Mouse (Mus musculus): ENCODE data around the gene Dync1li1. TPM values are rescaled to one million over a fixed set of nuclear protein-coding genes. Genes with fewer than 3 reads are reported as not detected.

The Dync1li1 gene
- total and polyA plus RNA-seq, 3 experiments = 38.1 to 57.0 (median 43.6) TPM

DNA sequence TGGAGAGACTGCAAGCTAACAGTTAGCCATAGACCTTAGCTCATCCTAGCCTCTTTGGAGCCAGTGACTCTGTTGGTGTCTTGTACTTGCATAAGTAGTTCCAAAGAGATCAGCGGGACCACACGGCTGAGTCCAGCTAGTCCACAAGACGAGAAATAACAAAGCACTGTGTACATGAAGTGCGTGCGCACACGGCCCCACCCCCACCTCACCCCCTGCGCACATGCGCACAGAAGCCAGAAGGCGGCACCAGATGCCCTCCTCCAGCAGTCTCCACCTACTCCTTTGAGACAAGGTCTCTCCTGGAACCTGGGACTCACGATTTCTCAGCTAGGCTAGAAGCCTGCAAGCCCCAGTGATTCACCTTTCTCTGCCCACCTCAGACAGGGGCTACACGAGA lies 24.8 kb upstream of the Dync1li1 start:
- H3K4me1 ChIP-seq (ENCODE audit: control insufficient read depth in 1 of 2, insufficient read depth in 2 of 2) = peaks cover 0 to 10% of the 10 kb centered on the region in 2 experiments; a peak in 2 of 4 replicates
- TF ChIP-seq POLR2AphosphoS2 (IDR thresholded peaks at IDR 0.05; ENCODE audit: low read depth, low read length) = no peak
- TF ChIP-seq NRF1 (IDR thresholded peaks at IDR 0.05; ENCODE audit: low read depth, low read length) = peak; percentile 29; the same call in 1 of the 2 replicates
- no peaks in the 10 kb centered on the region for H3K9me3 ChIP-seq (replicated peaks; ENCODE audit: low read length)
- dilution Hi-C loops (cut with MboI; ENCODE audit: extremely low pct_ligation_motif_present, extremely low pct_unique_long_range_greater_than_20kb, low sequenced_read_pairs) (no loop called here), in situ Hi-C loops (cut with MboI; ENCODE audit: low pct_ligation_motif_present, low pct_unique_long_range_greater_than_20kb, low sequenced_read_pairs) (no loop called here)
- H3K27me3 ChIP-seq (replicated peaks) = no peaks in the 10 kb centered on the region
- no peaks in the 10 kb centered on the region for H3K79me2 ChIP-seq (replicated peaks; ENCODE audit: control insufficient read depth, extremely low read depth, insufficient read depth, poor library complexity, severe bottlenecking)
- no peak overlapping the region for H3K4me2 ChIP-seq (ENCODE audit: insufficient read depth, low read depth, poor library complexity, severe bottlenecking)
- no peaks in the 10 kb centered on the region for H3K36me3 ChIP-seq (replicated peaks in 1 of 2; ENCODE audit: control insufficient read depth in 1 of 2, insufficient read depth in 1 of 2, low read length in 1 of 2)
- no peak for DNase-seq (ENCODE audit: extremely low read depth)
- no peak overlapping the region for H3K9ac ChIP-seq (ENCODE audit: insufficient read depth, low read depth)
- no peak overlapping the region for H3K4me3 ChIP-seq (replicated peaks in 1 of 3; ENCODE audit: low read depth in 2 of 3, low read length in 2 of 3, poor library complexity in 1 of 3)
- H3K27ac ChIP-seq (ENCODE audit: insufficient read depth, low read depth) = no peak overlapping the region

DNA sequence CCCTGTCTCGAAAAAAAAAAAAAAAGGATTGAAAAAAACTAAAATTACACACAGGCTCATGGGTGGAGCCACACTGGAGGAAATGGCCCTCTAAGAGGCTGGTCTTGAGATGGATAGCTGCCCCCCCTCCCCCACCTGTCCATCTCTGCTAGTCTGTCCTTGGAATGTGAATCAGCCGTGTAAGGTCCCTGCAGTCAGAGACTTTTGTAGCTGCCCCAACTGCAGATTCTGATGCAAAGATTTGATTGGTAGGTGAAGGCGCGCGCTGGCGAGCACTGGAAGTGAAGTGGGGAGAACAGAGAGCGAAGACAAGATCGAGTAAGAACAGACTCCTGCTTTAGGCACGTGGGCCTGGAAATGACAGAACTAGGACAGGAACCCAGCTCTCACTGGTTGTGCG lies 21.7 kb upstream of the Dync1li1 start:
- H3K9me3 ChIP-seq (replicated peaks; ENCODE audit: low read length) = peaks cover 3% of the 10 kb centered on the region
- no peaks in the 10 kb centered on the region for H3K79me2 ChIP-seq (replicated peaks; ENCODE audit: control insufficient read depth, extremely low read depth, insufficient read depth, poor library complexity, severe bottlenecking)
- no peak overlapping the region for H3K27ac ChIP-seq (ENCODE audit: insufficient read depth, low read depth)
- no peaks in the 10 kb centered on the region for H3K27me3 ChIP-seq (replicated peaks)
- no peak for DNase-seq (ENCODE audit: extremely low read depth)
- peaks cover 2 to 13% of the 10 kb centered on the region in 2 experiments; a peak in 2 of 4 replicates for H3K4me1 ChIP-seq (ENCODE audit: control insufficient read depth in 1 of 2, insufficient read depth in 2 of 2)
- dilution Hi-C loops (cut with MboI; ENCODE audit: extremely low pct_ligation_motif_present, extremely low pct_unique_long_range_greater_than_20kb, low sequenced_read_pairs) = no loop called here
- no peak for TF ChIP-seq SIN3A (IDR thresholded peaks at IDR 0.05; ENCODE audit: low read length)
- TF ChIP-seq CHD1 (IDR thresholded peaks at IDR 0.05; ENCODE audit: low read depth, low read length) = no peak
- TF ChIP-seq RCOR1 (conservative IDR thresholded peaks at IDR 0.05; ENCODE audit: low read depth, low read length) = no peak
- no peak for TF ChIP-seq NRF1 (IDR thresholded peaks at IDR 0.05; ENCODE audit: low read depth, low read length)
- TF ChIP-seq ELF1 (IDR thresholded peaks at IDR 0.05; ENCODE audit: low read depth, low read length) = no peak
- no peak for TF ChIP-seq RAD21 (IDR thresholded peaks at IDR 0.05; ENCODE audit: low read depth, low read length)
- no peak for TF ChIP-seq PAX5 (IDR thresholded peaks at IDR 0.05; ENCODE audit: low read length)
- TF ChIP-seq E2F4 (IDR thresholded peaks at IDR 0.05; ENCODE audit: insufficient replicate concordance, low read depth, low read length) = no peak
- no peak for TF ChIP-seq MXI1 (IDR thresholded peaks at IDR 0.05; ENCODE audit: low read depth, low read length)
- TF ChIP-seq UBTF (IDR thresholded peaks at IDR 0.05; ENCODE audit: low read depth, low read length) = no peak
- no peak for TF ChIP-seq MAX (IDR thresholded peaks at IDR 0.05; ENCODE audit: low read length)
- TF ChIP-seq USF1 (IDR thresholded peaks at IDR 0.05; ENCODE audit: low read depth, low read length) = no peak
- TF ChIP-seq HCFC1 (IDR thresholded peaks at IDR 0.05; ENCODE audit: low read depth, low read length) = no peak
- TF ChIP-seq EP300 (IDR thresholded peaks at IDR 0.05; ENCODE audit: low read length) = no peak
- no peaks in the 10 kb centered on the region for H3K36me3 ChIP-seq (replicated peaks in 1 of 2; ENCODE audit: control insufficient read depth in 1 of 2, insufficient read depth in 1 of 2, low read length in 1 of 2)
- H3K4me3 ChIP-seq (replicated peaks in 1 of 3; ENCODE audit: low read depth in 2 of 3, low read length in 2 of 3, poor library complexity in 1 of 3) = no peak overlapping the region
- no peak overlapping the region for H3K4me2 ChIP-seq (ENCODE audit: insufficient read depth, low read depth, poor library complexity, severe bottlenecking)
- no peak overlapping the region for H3K9ac ChIP-seq (ENCODE audit: insufficient read depth, low read depth)
- in situ Hi-C loops (cut with MboI; ENCODE audit: low pct_ligation_motif_present, low pct_unique_long_range_greater_than_20kb, low sequenced_read_pairs) = no loop called here

Data from CH12.LX (cell line).